Mouse (Mus musculus): ENCODE measurements around the gene Pdcd4.

DNA sequence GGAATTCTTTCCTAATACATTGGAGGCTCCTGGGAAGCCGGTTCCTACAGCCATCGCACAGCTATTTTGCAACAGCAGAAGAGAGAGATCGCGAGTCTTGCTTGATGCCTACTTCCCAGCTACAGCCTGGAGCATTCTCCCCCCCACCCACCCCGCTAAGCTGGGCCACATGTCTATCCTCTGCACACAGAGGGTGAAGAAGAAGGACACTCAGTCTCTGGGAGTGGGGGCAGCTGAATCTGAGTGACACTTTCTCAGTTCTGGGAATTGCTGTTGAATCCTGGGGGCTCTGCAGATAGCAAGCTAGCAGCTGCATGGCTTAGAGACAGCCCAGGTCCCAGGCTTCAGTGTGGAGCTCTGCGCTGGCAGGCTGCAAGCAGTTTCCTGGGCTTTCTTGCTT lies 34.1 kb upstream of the Pdcd4 start:
- TF ChIP-seq EP300 (optimal IDR thresholded peaks at IDR 0.05) (no peak), CTCF (IDR thresholded peaks at IDR 0.05; ENCODE audit: low read depth) (no peak)
